Mouse (Mus musculus) small intestine, adult 2 months (tissue): ENCODE data around the gene Gm45208. TPM values are rescaled to one million over a fixed set of nuclear protein-coding genes. Genes with fewer than 3 reads are reported as not detected.
A peak's percentile ranks its signal among the peaks of the same experiment; 100 is the strongest.

Source experiments
- H3K27ac ChIP-seq: fragments of 200-500 bp; 2 replicates; pipeline ENCODE4 v1.5.1; 2012; ENCODE audit warnings: low read depth, low read length, control low read depth, inconsistent platforms; ENCODE audit not compliant: insufficient read depth
- H3K27me3 ChIP-seq: fragments of 200-500 bp; 2 replicates; pipeline ENCODE4 v1.6.1; 2012; ENCODE audit warnings: mild to moderate bottlenecking, moderate library complexity, low read length, inconsistent platforms; ENCODE audit not compliant: control insufficient read depth, insufficient read depth
- H3K36me3 ChIP-seq: fragments of 200-500 bp; 2 replicates; pipeline ENCODE4 v1.6.1; 2012; ENCODE audit warnings: mild to moderate bottlenecking, low read length, control low read depth, inconsistent platforms; ENCODE audit not compliant: control insufficient read depth, insufficient read depth
- H3K4me1 ChIP-seq: fragments of 200-500 bp; 2 replicates; pipeline ENCODE4 v1.6.1; 2012; ENCODE audit warnings: low read length, inconsistent platforms, mixed read lengths; ENCODE audit not compliant: control insufficient read depth, insufficient read depth, insufficient read length
- H3K4me3 ChIP-seq: fragments of 200-500 bp; 2 replicates; pipeline ENCODE4 v1.5.1; 2012; ENCODE audit warnings: low read depth, mild to moderate bottlenecking, control low read depth, inconsistent platforms, low read length, moderate library complexity
- CTCF ChIP-seq: fragments of 200-500 bp; IDR thresholded peaks from 2 replicates; pipeline ENCODE4 v1.5.1; 2012; ENCODE audit warnings: low read depth, mild to moderate bottlenecking, control low read depth, inconsistent platforms, low read length, moderate library complexity, mixed read lengths; ENCODE audit not compliant: insufficient replicate concordance, insufficient read length; ENCODE audit errors: extremely low read depth
- POLR2A ChIP-seq: fragments of 200-500 bp; IDR thresholded peaks from 2 replicates; pipeline ENCODE4 v1.6.1; 2012; ENCODE audit warnings: low read depth, mild to moderate bottlenecking, control low read depth, inconsistent platforms, low read length, moderate library complexity
- whole genome bisulfite sequencing: fragments of 180-500 bp; shearing (Covaris S2); methylation state at CpG from one replicate; pipeline ENCODE4 v1.1.7; 2018; 5-methylcytosine and 5-hydroxymethylcytosine counted together
- polyA plus RNA-seq: library from polyadenylated mRNA; depleted of rRNA; stranded (reverse); fragments of >200 nt; gene quantifications from 2 replicates; pipeline ENCODE4 v1.2.3, GENCODE M21; 2012

Gm45208 gene
- polyA plus RNA-seq, 1 experiment: 0.10 TPM

- 14% methylated on average over 21 of the region's 21 CpGs for WGBS
- H3K4me3 ChIP-seq: peak overlapping the region; percentile 98
Observed at GRCm38 (mm10) chrX:7762921-7763197, 40.8 kb downstream of the Gm45208 start.

DNA sequence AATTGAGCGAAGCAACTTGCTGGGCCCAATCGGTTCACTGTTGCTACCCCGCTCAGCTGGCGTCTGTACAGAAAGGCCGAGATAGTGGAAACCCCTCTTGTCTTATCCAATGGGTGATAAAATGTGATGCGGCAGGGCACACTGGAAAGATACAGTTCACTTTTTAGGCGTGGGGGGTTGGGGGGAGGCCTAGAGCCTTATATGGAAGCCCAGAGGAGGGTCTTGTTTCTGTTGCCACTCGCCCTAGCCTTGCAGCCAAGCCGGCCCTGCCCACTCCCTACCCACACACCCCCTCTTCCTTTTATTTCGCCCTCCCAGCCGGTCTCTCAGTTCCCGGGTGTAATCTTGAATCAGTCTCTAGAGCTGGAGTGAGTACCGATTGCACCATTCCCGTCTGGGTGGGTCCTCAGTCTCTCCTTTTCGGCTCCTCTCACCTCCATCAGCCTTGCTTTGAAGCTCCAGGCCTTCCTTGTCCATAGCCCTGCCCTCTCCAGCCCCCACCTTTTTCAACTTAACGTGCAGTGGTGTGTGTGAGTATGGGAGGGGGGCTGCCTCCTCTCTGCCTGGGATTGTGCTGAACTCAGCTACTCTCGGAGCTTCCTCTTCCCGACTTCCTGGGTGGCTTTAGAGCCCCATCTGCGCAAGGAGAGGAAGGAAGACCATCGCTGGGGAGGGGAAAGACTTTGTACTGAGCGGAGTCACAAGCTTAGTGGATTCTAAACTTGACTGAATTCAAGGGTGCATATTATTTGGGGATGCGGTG lies 41.8 kb downstream of the Gm45208 start:
- Histone ChIP-seq H3K36me3 (peaks cover 22% of the 10 kb centered on the region), H3K27ac (peak overlapping the region; percentile 86), H3K4me1 (peaks cover 2% of the 10 kb centered on the region; the same call in 1 of the 2 replicates), H3K27me3 (no peaks in the 10 kb centered on the region), H3K4me3 (peak overlapping the region; percentile 98)
- no peak for TF ChIP-seq CTCF
- no peak for TF ChIP-seq POLR2A
- 13% methylated on average over 22 of the region's 22 CpGs for WGBS

More at GRCm38 (mm10) chrX:7762921-7763197, 40.8 kb downstream of the Gm45208 start:
- TF ChIP-seq CTCF: no peak
- no peak for TF ChIP-seq POLR2A
- no peaks in the 10 kb centered on the region for H3K27me3 ChIP-seq
- peak overlapping the region; percentile 86 for H3K27ac ChIP-seq
- peaks cover 2% of the 10 kb centered on the region; the same call in 1 of the 2 replicates for H3K4me1 ChIP-seq
- H3K36me3 ChIP-seq: peaks cover 16% of the 10 kb centered on the region

- H3K27me3 ChIP-seq: no peaks in the 10 kb centered on the region
- H3K36me3 ChIP-seq: peaks cover 27% of the 10 kb centered on the region
- H3K4me1 ChIP-seq: peaks cover 2% of the 10 kb centered on the region; the same call in 1 of the 2 replicates
- no peak overlapping the region for H3K4me3 ChIP-seq
- no peak for TF ChIP-seq CTCF
- TF ChIP-seq POLR2A: no peak
- no peak overlapping the region for H3K27ac ChIP-seq
- 47% methylated on average over 9 of the region's 9 CpGs for WGBS
Observed at GRCm38 (mm10) chrX:7764657-7765280, 42.7 kb downstream of the Gm45208 start.

- H3K27me3 ChIP-seq: no peaks in the 10 kb centered on the region
- H3K36me3 ChIP-seq: peaks cover 31% of the 10 kb centered on the region
- 42% methylated on average over 13 of the region's 13 CpGs for WGBS
- H3K4me1 ChIP-seq: peaks cover 2% of the 10 kb centered on the region; the same call in 1 of the 2 replicates
- H3K4me3 ChIP-seq: peak overlapping the region; percentile 14
- no peak overlapping the region for H3K27ac ChIP-seq
- TF ChIP-seq CTCF (no peak), POLR2A (no peak)
Observed at GRCm38 (mm10) chrX:7765281-7765670, 43.2 kb downstream of the Gm45208 start.

GRCm38 (mm10) chrX:7765764-7766163 lies 43.7 kb downstream of the Gm45208 start:
- Histone ChIP-seq H3K27me3 (no peaks in the 10 kb centered on the region), H3K36me3 (peaks cover 33% of the 10 kb centered on the region), H3K4me1 (peaks cover 2% of the 10 kb centered on the region; the same call in 1 of the 2 replicates), H3K27ac (no peak overlapping the region), H3K4me3 (peak overlapping the region; percentile 14)
- 30% methylated on average over 11 of the region's 11 CpGs for WGBS
- TF ChIP-seq POLR2A: no peak
- TF ChIP-seq CTCF: no peak

- Histone ChIP-seq H3K36me3 (peaks cover 58% of the 10 kb centered on the region), H3K27ac (no peak overlapping the region), H3K4me3 (no peak overlapping the region), H3K4me1 (0 out of 2 replicates have a peak, but pooled peaks cover 2% of the 10 kb centered on the region), H3K27me3 (no peaks in the 10 kb centered on the region)
- TF ChIP-seq POLR2A: no peak
- 91% methylated on average over 7 of the region's 7 CpGs for WGBS
Observed at GRCm38 (mm10) chrX:7769302-7770017, 47.4 kb downstream of the Gm45208 start.

DNA sequence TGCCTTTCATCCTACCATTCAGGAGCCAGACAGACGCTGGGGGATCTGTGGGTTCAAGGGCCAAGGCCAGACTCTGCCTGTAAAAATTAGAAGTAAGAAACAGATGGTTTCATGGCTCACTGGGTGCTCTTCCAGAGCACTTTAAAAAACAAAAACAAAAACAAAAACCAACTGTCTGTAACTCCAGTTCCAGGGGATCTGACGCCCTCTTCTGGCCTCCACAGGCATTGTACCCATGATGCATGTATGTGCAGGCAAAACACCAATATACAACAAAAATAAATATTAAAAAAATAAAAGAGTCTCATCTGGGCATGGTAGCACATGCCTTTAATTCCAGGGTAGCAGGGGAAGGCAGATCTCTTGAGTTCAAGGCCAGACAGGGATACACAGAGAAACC lies 50.7 kb downstream of the Gm45208 start:
- no peak overlapping the region for H3K27ac ChIP-seq
- WGBS: 47% methylated on average over 2 of the region's 2 CpGs
- no peak overlapping the region for H3K4me3 ChIP-seq
- no peaks in the 10 kb centered on the region for H3K4me1 ChIP-seq
- TF ChIP-seq POLR2A (no peak), CTCF (no peak)
- no peaks in the 10 kb centered on the region for H3K27me3 ChIP-seq
- peaks cover 43% of the 10 kb centered on the region for H3K36me3 ChIP-seq
